Mouse (Mus musculus): ENCODE data around the gene Slc13a2. TPM values are rescaled to one million over a fixed set of nuclear protein-coding genes. Genes with fewer than 3 reads are reported as not detected.

Gene Slc13a2
- polyA plus RNA-seq, 1 experiment from 2014 or later = 0.08 TPM

DNA sequence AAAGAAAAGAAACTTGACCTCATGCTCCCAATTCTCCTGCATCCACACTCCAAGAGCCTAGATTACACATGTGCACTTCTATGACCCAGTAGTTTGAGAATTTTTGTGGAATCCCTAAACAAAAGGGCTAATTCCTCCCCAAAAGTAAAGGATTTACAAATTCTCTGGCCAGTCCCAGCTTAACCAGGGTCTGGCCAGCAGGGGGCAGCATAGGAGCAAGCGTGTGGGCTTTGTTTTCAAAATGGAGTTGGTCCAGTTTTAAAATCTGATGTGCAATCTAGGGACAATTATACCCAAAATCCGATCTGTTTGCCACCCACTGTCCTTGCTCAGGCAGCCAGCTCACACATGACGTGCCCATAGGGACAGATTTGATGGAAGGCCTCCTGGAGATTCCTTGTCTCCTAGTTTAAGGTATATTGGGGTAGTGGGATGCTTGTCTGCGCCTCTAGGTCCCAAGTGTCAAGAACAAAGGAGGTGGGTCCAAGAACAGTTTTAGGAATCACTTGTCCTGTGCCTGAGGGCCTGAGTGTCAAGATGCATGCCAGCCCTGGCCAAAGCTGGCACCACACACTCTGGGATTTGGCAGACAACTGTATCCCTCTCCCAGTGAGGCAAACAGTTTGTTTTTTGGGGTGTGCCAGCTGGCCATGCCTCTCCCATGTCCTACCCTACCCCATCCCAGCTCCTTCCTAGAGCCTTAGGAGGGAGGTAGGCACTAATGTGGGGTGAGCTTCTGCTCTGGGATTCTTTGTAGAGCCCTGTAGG, 66.4 kb downstream of the Slc13a2 start:
- no peak overlapping the region for H3K4me3 ChIP-seq (ENCODE audit: low read depth, low read length)
- peaks cover 10% of the 10 kb centered on the region for H3K4me1 ChIP-seq (ENCODE audit: insufficient read depth)
- no peak overlapping the region for H3K4me2 ChIP-seq (ENCODE audit: low read depth, low read length)
- no peak overlapping the region for H3K27ac ChIP-seq (ENCODE audit: low read depth)
- no peak for ATAC-seq
- TF ChIP-seq EP300 (IDR thresholded peaks at IDR 0.05; ENCODE audit: low read depth) (no peak), CTCF (IDR thresholded peaks at IDR 0.05; ENCODE audit: low read depth) (peak; percentile 87)
- H3K9me3 ChIP-seq (ENCODE audit: low read length) = no peaks in the 10 kb centered on the region
- no peak overlapping the region for H3K9ac ChIP-seq (replicated peaks)
- H3K27me3 ChIP-seq (ENCODE audit: insufficient read depth, low read length) = no peaks in the 10 kb centered on the region
- H3K36me3 ChIP-seq (replicated peaks; ENCODE audit: insufficient read depth, low read length) = no peaks in the 10 kb centered on the region
- peak; percentile 84 for DNase-seq
- WGBS (ENCODE audit: insufficient replicate concordance) = 30% methylated on average over 4 of the region's 4 CpGs

DNA sequence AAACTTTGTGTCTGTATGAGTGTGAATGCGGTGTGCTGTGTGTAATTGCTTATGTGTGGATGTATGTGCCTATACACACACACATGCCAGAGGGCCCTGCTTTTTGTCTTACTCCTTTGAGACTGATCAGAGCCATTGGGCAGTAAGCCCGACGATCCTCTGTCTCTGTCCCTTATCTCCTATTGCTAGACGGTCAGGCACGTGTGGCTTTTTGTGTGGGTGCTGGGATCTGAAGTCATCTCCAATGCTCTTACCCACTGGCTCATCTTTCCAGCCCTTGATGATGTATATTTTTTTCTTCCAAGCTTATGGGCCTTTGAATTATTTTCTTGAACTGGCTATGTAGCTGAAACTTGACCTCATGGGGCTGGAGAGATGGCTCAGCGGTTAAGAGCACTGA, 67.1 kb downstream of the Slc13a2 start:
- no peaks in the 10 kb centered on the region for H3K9me3 ChIP-seq (ENCODE audit: low read length)
- H3K27me3 ChIP-seq (ENCODE audit: insufficient read depth, low read length) = no peaks in the 10 kb centered on the region
- DNase-seq (no peak), ATAC-seq (no peak)
- H3K4me1 ChIP-seq (ENCODE audit: insufficient read depth) = peaks cover 10% of the 10 kb centered on the region
- H3K4me3 ChIP-seq (ENCODE audit: low read depth, low read length) = no peak overlapping the region
- no peak overlapping the region for H3K27ac ChIP-seq (ENCODE audit: low read depth)
- H3K36me3 ChIP-seq (replicated peaks; ENCODE audit: insufficient read depth, low read length) = no peaks in the 10 kb centered on the region
- TF ChIP-seq CTCF (IDR thresholded peaks at IDR 0.05; ENCODE audit: low read depth) (no peak), EP300 (IDR thresholded peaks at IDR 0.05; ENCODE audit: low read depth) (no peak)
- H3K4me2 ChIP-seq (ENCODE audit: low read depth, low read length) = no peak overlapping the region
- 67% methylated on average over 6 of the region's 6 CpGs for WGBS (ENCODE audit: insufficient replicate concordance)
- no peak overlapping the region for H3K9ac ChIP-seq (replicated peaks)

DNA sequence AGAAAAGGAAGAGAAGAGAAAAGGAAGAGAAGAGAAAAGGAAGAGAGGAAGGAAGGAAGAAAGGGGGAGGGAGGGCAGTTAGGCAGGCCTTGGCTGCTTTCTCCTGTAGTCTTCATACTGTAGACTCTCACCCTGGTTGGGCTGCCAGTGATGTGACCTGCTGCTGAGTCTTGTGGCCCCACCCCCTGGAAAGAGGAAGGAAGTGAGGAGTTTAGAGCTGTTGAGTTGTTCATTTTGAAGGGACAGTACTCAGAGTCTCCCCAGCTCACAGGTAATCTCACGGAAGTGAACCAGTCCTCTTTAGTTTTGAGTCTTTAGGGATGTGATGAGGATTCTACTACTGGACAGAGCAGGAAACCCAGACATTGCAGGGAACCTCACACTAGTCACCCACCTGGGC, 68.9 kb downstream of the Slc13a2 start:
- ATAC-seq (no peak), DNase-seq (no peak)
- 38% methylated on average over 1 of the region's 1 CpGs for WGBS (ENCODE audit: insufficient replicate concordance)
- TF ChIP-seq EP300 (IDR thresholded peaks at IDR 0.05; ENCODE audit: low read depth) = no peak
- TF ChIP-seq CTCF (IDR thresholded peaks at IDR 0.05; ENCODE audit: low read depth) = no peak
- Histone ChIP-seq H3K9ac (replicated peaks) (no peak overlapping the region), H3K9me3 (ENCODE audit: low read length) (no peaks in the 10 kb centered on the region), H3K27ac (ENCODE audit: low read depth) (no peak overlapping the region), H3K4me3 (ENCODE audit: low read depth, low read length) (no peak overlapping the region), H3K27me3 (ENCODE audit: insufficient read depth, low read length) (no peaks in the 10 kb centered on the region), H3K36me3 (replicated peaks; ENCODE audit: insufficient read depth, low read length) (peaks cover 13% of the 10 kb centered on the region), H3K4me1 (ENCODE audit: insufficient read depth) (peaks cover 24% of the 10 kb centered on the region), H3K4me2 (ENCODE audit: low read depth, low read length) (no peak overlapping the region)

DNA sequence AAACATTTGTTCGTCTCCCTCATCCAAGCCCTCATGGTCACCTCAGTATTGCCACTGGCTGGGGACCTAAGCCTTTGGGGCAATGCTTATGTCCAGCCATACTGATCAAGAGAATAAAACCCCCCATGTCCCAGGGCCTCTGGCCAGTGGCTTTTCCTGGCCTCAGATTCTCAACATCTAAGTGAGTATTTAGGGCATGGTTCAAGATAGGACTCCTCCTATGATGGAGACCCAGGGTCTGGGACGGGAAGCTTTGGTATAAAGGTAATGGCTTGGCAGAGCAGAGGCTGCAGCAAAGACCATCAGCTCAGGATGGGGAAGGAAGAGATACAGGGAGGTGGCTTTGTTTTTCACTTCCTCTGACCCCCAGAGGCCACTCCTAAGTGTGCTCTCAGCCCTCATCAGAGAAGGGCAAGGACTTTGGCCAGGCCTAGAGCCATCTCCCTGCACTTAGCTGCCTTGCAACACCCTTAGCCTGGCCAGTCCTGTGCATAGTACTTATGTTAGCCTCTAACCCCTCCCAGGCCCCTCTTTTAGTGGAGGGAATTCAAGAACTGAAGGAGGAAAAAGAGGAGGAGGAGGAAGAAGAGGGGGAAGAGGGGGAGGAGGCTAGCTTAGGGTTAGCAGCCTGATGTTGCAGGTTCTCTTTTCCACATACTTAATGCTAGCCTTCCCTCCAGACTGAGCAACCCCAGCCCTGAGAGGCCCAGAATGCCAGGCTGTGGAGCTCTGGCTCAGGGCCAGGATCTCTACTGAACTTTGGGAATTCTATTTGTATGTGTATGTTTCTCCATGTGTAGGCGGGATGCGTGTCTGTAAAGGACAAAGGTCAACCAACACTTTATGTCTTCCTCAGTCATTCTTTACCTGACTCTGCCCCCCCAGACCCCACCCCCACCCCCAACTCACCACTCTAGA, 72.3 kb downstream of the Slc13a2 start:
- peak; percentile 56 for ATAC-seq

DNA sequence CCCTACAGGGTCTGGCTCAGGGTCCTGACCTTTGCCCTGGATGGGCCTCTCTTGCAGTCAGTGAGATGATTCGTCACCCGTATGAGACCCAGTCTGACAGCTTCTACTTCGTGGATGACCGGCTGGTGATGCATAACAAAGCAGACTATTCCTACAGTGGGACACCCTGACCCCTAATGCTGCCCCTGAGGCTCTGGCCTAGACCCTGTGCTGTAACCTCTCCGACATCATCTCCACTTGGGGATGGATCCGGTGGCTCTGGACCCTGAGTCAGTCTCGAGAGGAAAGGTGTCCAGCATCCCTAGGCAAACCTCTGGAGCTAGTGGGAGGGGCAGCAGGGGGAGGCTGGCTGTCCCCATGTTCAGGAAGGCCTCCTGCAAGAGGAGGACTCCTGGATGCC, 73.5 kb downstream of the Slc13a2 start:
- peak overlapping the region; percentile 47; the same call in 1 of the 2 replicates for H3K9ac ChIP-seq (replicated peaks)
- TF ChIP-seq EP300 (IDR thresholded peaks at IDR 0.05; ENCODE audit: low read depth) (no peak), CTCF (IDR thresholded peaks at IDR 0.05; ENCODE audit: low read depth) (no peak)
- WGBS (ENCODE audit: insufficient replicate concordance) = 69% methylated on average over 7 of the region's 7 CpGs

More for the DNA sequence above, 72.3 kb downstream of the Slc13a2 start:
- H3K9me3 ChIP-seq (ENCODE audit: low read length) = no peaks in the 10 kb centered on the region
- peaks cover 13% of the 10 kb centered on the region for H3K36me3 ChIP-seq (replicated peaks; ENCODE audit: insufficient read depth, low read length)
- DNase-seq = peak; percentile 63
- no peaks in the 10 kb centered on the region for H3K27me3 ChIP-seq (ENCODE audit: insufficient read depth, low read length)
- no peak for TF ChIP-seq CTCF (IDR thresholded peaks at IDR 0.05; ENCODE audit: low read depth)
- peak; percentile 22; the same call in 1 of the 2 replicates for TF ChIP-seq EP300 (IDR thresholded peaks at IDR 0.05; ENCODE audit: low read depth)
- H3K4me3 ChIP-seq (ENCODE audit: low read depth, low read length) = no peak overlapping the region
- peak overlapping the region; percentile 82 for H3K27ac ChIP-seq (ENCODE audit: low read depth)
- peaks cover 56% of the 10 kb centered on the region for H3K4me1 ChIP-seq (ENCODE audit: insufficient read depth)
- WGBS (ENCODE audit: insufficient replicate concordance) = 58% methylated on average over 4 of the region's 4 CpGs
- 0 out of 2 replicates have a peak overlapping the region, but pooled peaks have one; percentile 4 for H3K9ac ChIP-seq (replicated peaks)
- H3K4me2 ChIP-seq (ENCODE audit: low read depth, low read length) = peak overlapping the region; percentile 26; the same call in 1 of the 2 replicates

DNA sequence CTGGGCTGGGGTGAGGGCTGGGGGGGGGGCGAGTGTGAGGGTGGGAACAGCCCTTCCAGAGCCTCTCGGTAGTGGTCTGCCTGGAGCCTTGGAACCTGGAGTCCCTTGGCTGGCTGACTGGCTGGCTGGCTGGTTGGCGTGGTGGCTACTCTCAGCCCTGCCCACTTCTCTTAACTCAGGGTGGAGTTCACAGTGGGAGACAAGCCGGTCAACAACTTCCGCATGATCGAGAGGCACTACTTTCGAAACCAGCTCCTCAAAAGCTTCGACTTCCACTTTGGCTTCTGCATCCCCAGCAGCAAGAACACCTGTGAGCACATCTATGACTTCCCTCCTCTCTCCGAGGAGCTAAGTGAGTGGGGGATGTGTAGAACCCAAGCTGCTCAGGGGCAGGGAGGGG, 74.1 kb downstream of the Slc13a2 start:
- Histone ChIP-seq H3K4me3 (ENCODE audit: low read depth, low read length) (no peak overlapping the region), H3K9ac (replicated peaks) (peak overlapping the region; percentile 47; the same call in 1 of the 2 replicates), H3K9me3 (ENCODE audit: low read length) (no peaks in the 10 kb centered on the region), H3K27ac (ENCODE audit: low read depth) (peak overlapping the region; percentile 82), H3K36me3 (replicated peaks; ENCODE audit: insufficient read depth, low read length) (peaks cover 13% of the 10 kb centered on the region), H3K4me2 (ENCODE audit: low read depth, low read length) (peak overlapping the region; percentile 19; the same call in 1 of the 2 replicates), H3K4me1 (ENCODE audit: insufficient read depth) (peaks cover 65% of the 10 kb centered on the region), H3K27me3 (ENCODE audit: insufficient read depth, low read length) (no peaks in the 10 kb centered on the region)
- 66% methylated on average over 9 of the region's 9 CpGs for WGBS (ENCODE audit: insufficient replicate concordance)
- ATAC-seq (no peak), DNase-seq (peak; percentile 48)
- TF ChIP-seq CTCF (IDR thresholded peaks at IDR 0.05; ENCODE audit: low read depth) = no peak
- TF ChIP-seq EP300 (IDR thresholded peaks at IDR 0.05; ENCODE audit: low read depth) = no peak

More for the DNA sequence above, 73.5 kb downstream of the Slc13a2 start:
- Histone ChIP-seq H3K4me2 (ENCODE audit: low read depth, low read length) (peak overlapping the region; percentile 15), H3K4me1 (ENCODE audit: insufficient read depth) (peaks cover 68% of the 10 kb centered on the region), H3K27me3 (ENCODE audit: insufficient read depth, low read length) (no peaks in the 10 kb centered on the region), H3K9me3 (ENCODE audit: low read length) (no peaks in the 10 kb centered on the region), H3K4me3 (ENCODE audit: low read depth, low read length) (0 out of 2 replicates have a peak overlapping the region, but pooled peaks have one; percentile 9), H3K27ac (ENCODE audit: low read depth) (peak overlapping the region; percentile 82), H3K36me3 (replicated peaks; ENCODE audit: insufficient read depth, low read length) (peaks cover 13% of the 10 kb centered on the region)
- ATAC-seq (no peak), DNase-seq (no peak)

Other genes with a start within 250 kb of the Slc13a2 start
- 4.9 and 5.4 TPM in 2 replicates for gene Nek8, start 245.5 kb downstream of the Slc13a2 start, polyA plus RNA-seq (2015; fragmentation: Nextera tagmentation; extraction: Ambion mirVana)
- 38.2 and 40.3 TPM in 2 replicates for gene Tlcd1, start 245.5 kb downstream of the Slc13a2 start, polyA plus RNA-seq (2015; fragmentation: Nextera tagmentation; extraction: Ambion mirVana)
- gene Rpl23a, start 238.6 kb downstream of the Slc13a2 start, polyA plus RNA-seq (2015; fragmentation: Nextera tagmentation; extraction: Ambion mirVana) = 732 and 758 TPM in 2 replicates
- gene Rab34, start 233.8 kb downstream of the Slc13a2 start, polyA plus RNA-seq (2015; fragmentation: Nextera tagmentation; extraction: Ambion mirVana) = 26.6 and 28.9 TPM in 2 replicates
- 0.84 and 1.00 TPM in 2 replicates for gene Proca1, start 228.8 kb downstream of the Slc13a2 start, polyA plus RNA-seq (2015; fragmentation: Nextera tagmentation; extraction: Ambion mirVana)
- 35.3 and 35.8 TPM in 2 replicates for gene Sdf2, start 176.5 kb downstream of the Slc13a2 start, polyA plus RNA-seq (2015; fragmentation: Nextera tagmentation; extraction: Ambion mirVana)
- gene Supt6, start 176.2 kb downstream of the Slc13a2 start, polyA plus RNA-seq (2015; fragmentation: Nextera tagmentation; extraction: Ambion mirVana) = 4.7 and 5.5 TPM in 2 replicates
- 29.6 and 32.7 TPM in 2 replicates for gene 2610507B11Rik, start 160.5 kb downstream of the Slc13a2 start, polyA plus RNA-seq (2015; fragmentation: Nextera tagmentation; extraction: Ambion mirVana)
- 0.07 TPM in 1 of 2 replicates, not detected in the other for gene BC030499, start 131.4 kb downstream of the Slc13a2 start, polyA plus RNA-seq (2015; fragmentation: Nextera tagmentation; extraction: Ambion mirVana)
- gene Spag5, start 120.7 kb downstream of the Slc13a2 start, polyA plus RNA-seq (2015; fragmentation: Nextera tagmentation; extraction: Ambion mirVana) = 9.8 and 11.4 TPM in 2 replicates
- 12.1 and 15.4 TPM in 2 replicates for gene Aldoc, start 99.2 kb downstream of the Slc13a2 start, polyA plus RNA-seq (2015; fragmentation: Nextera tagmentation; extraction: Ambion mirVana)
- 33.1 and 34.6 TPM in 2 replicates for gene Pigs, start 93.8 kb downstream of the Slc13a2 start, polyA plus RNA-seq (2015; fragmentation: Nextera tagmentation; extraction: Ambion mirVana)
- 63.7 and 77.0 TPM in 2 replicates for gene Unc119, start 78.7 kb downstream of the Slc13a2 start, polyA plus RNA-seq (2015; fragmentation: Nextera tagmentation; extraction: Ambion mirVana)
- gene Foxn1, start 35.7 kb downstream of the Slc13a2 start, polyA plus RNA-seq (2015; fragmentation: Nextera tagmentation; extraction: Ambion mirVana) = not detected in 2 replicates
- gene Slc46a1, start 43.5 kb upstream of the Slc13a2 start, polyA plus RNA-seq (2015; fragmentation: Nextera tagmentation; extraction: Ambion mirVana) = 20.5 and 22.3 TPM in 2 replicates
- 0.14 and 0.21 TPM in 2 replicates for gene Sarm1, start 75.5 kb upstream of the Slc13a2 start, polyA plus RNA-seq (2015; fragmentation: Nextera tagmentation; extraction: Ambion mirVana)
- gene Vtn, start 76.9 kb upstream of the Slc13a2 start, polyA plus RNA-seq (2015; fragmentation: Nextera tagmentation; extraction: Ambion mirVana) = 2,013 and 2,040 TPM in 2 replicates
- 0.11 and 0.16 TPM in 2 replicates for gene Sebox, start 81.2 kb upstream of the Slc13a2 start, polyA plus RNA-seq (2015; fragmentation: Nextera tagmentation; extraction: Ambion mirVana)
- gene Tmem199, start 90.0 kb upstream of the Slc13a2 start, polyA plus RNA-seq (2015; fragmentation: Nextera tagmentation; extraction: Ambion mirVana) = 21.1 TPM in 2 replicates
- 94.2 and 96.6 TPM in 2 replicates for gene Poldip2, start 90.0 kb upstream of the Slc13a2 start, polyA plus RNA-seq (2015; fragmentation: Nextera tagmentation; extraction: Ambion mirVana)
- gene Tnfaip1, start 114.1 kb upstream of the Slc13a2 start, polyA plus RNA-seq (2015; fragmentation: Nextera tagmentation; extraction: Ambion mirVana) = 12.9 and 13.1 TPM in 2 replicates
- 82.3 and 85.1 TPM in 2 replicates for gene Ift20, start 114.1 kb upstream of the Slc13a2 start, polyA plus RNA-seq (2015; fragmentation: Nextera tagmentation; extraction: Ambion mirVana)
- 79.2 and 81.5 TPM in 2 replicates for gene Tmem97, start 128.6 kb upstream of the Slc13a2 start, polyA plus RNA-seq (2015; fragmentation: Nextera tagmentation; extraction: Ambion mirVana)

Data from liver, postnatal 0 days (tissue).